Mouse (Mus musculus): ENCODE measurements around the gene Camkv. TPM values are rescaled to one million over a fixed set of nuclear protein-coding genes. Genes with fewer than 3 reads are reported as not detected.
A peak's percentile ranks its signal among the peaks of the same experiment; 100 is the strongest.

Gene Camkv
- polyA plus RNA-seq, 2 experiments: 0.10 TPM; not detected in 1

DNA sequence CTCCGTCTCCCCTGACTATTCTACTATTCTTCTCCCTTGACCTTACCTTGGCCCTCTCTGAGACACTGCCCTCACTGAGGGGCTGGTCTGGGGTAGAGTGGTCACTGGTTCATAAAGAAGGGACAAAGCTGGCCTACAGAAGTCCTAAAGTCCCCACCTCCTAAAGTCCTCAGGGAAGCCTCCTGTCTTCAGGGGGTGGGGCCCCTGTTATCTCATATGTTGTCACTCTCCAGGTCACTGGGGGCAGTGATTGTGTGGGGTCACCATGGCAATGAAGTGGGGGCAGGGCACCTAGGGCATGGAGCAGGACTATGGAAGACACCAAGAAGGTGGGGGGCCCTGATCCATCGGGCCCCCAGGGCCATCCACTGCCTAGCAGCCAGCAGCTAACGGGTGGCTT is 7.3 kb upstream of the Camkv start, which contains the start of gene Actl11:
Gene Actl11, plus strand, starts transcription at position 301 of the 400 bp plus-strand sequence.
- Histone ChIP-seq H3K36me3 (replicated peaks; ENCODE audit: control insufficient read depth, insufficient read depth, low read depth) (no peaks in the 10 kb centered on the region), H3K4me1 (replicated peaks; ENCODE audit: control insufficient read depth in 2 of 2, insufficient read depth in 2 of 2, low read length in 1 of 2) (peaks cover 0 to 7% of the 10 kb centered on the region in 2 experiments; a peak in 1 of 4 replicates), H3K9me3 (ENCODE audit: control insufficient read depth, low read length) (no peaks in the 10 kb centered on the region), H3K4me2 (ENCODE audit: low read depth) (no peak within 1 kb of the TSS), H3K9ac (replicated peaks) (no peak within 1 kb of the TSS), H3K27me3 (ENCODE audit: control insufficient read depth, insufficient read depth, low read length) (no peaks in the 10 kb centered on the region; the same call in 1 of the 2 replicates), H3K27ac (no peak within 1 kb of the TSS), H3K4me3 (ENCODE audit: insufficient read depth in 1 of 2, low read depth in 2 of 2, low read length in 2 of 2) (no peak within 1 kb of the TSS)
- WGBS (ENCODE audit: insufficient replicate concordance): 53% methylated on average over 3 of the region's 3 CpGs
- TF ChIP-seq CTCF (IDR thresholded peaks at IDR 0.05; ENCODE audit: low read depth): no peak
- no peak for TF ChIP-seq EP300 (IDR thresholded peaks at IDR 0.05; ENCODE audit: low read depth)
- ATAC-seq (ENCODE audit: insufficient read depth): no peak
- no peak for DNase-seq (ENCODE audit: low read depth in 3 of 3, low spot score in 3 of 3)

DNA sequence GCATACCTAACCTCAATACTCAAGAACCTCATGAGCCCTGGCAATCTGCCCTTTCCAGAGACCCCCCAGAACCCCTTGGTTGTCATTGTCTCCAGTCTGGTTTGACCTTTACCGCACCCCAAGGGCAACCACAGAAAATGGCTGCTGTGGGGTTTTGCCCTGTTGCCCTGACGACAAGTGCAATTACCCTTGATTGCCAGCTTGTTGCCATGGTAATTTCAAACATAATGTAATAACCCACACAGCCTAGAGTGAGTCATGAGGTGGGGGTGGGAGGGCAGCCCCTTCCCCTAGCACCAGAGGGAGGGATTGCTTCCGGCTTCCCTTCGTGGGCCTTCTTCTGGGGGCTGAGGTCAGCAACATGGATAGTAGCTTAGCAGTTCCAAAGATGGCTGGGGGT is 3.3 kb upstream of the Camkv start:
- Histone ChIP-seq H3K4me2 (ENCODE audit: low read depth) (no peak overlapping the region), H3K27me3 (ENCODE audit: control insufficient read depth, insufficient read depth, low read length) (peaks cover 33% of the 10 kb centered on the region), H3K9me3 (ENCODE audit: control insufficient read depth, low read length) (no peaks in the 10 kb centered on the region), H3K4me3 (ENCODE audit: insufficient read depth in 1 of 2, low read depth in 2 of 2, low read length in 2 of 2) (no peak overlapping the region), H3K9ac (replicated peaks) (no peak overlapping the region), H3K27ac (no peak overlapping the region), H3K36me3 (replicated peaks; ENCODE audit: control insufficient read depth, insufficient read depth, low read depth) (no peaks in the 10 kb centered on the region), H3K4me1 (replicated peaks; ENCODE audit: control insufficient read depth in 2 of 2, insufficient read depth in 2 of 2, low read length in 1 of 2) (0 out of 4 replicates have a peak, but pooled peaks cover 0 to 2% of the 10 kb centered on the region in 2 experiments)
- no peak for TF ChIP-seq CTCF (IDR thresholded peaks at IDR 0.05; ENCODE audit: low read depth)
- no peak for TF ChIP-seq EP300 (IDR thresholded peaks at IDR 0.05; ENCODE audit: low read depth)
- WGBS (ENCODE audit: insufficient replicate concordance): 56% methylated on average over 4 of the region's 4 CpGs
- no peak for ATAC-seq (ENCODE audit: insufficient read depth)
- no peak for DNase-seq (ENCODE audit: low read depth in 3 of 3, low spot score in 3 of 3)

DNA sequence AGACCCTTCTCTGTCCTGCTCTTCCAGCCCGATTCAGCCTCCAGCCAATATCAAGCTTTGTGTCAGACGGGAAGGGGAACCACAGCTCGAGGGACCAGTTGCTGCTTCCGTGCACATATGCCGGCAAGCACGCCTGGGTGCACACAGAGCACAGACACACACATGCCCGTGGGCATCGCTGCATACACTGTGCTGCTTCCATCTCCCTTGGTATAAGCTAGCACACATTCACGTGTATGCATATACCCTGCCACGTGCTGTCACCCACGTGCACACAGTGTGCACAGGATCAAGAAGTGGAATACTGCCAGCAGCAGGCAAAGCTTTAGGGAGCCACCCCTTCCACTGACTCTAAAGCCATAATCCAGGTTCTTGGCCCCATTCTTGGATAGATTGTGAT is 1.3 kb upstream of the Camkv start:
- WGBS (ENCODE audit: insufficient replicate concordance): 67% methylated on average over 11 of the region's 11 CpGs
- H3K27me3 ChIP-seq (ENCODE audit: control insufficient read depth, insufficient read depth, low read length): peaks cover 41% of the 10 kb centered on the region
- no peak overlapping the region for H3K9ac ChIP-seq (replicated peaks)
- no peak overlapping the region for H3K4me2 ChIP-seq (ENCODE audit: low read depth)
- H3K4me3 ChIP-seq (ENCODE audit: insufficient read depth in 1 of 2, low read depth in 2 of 2, low read length in 2 of 2): no peak overlapping the region
- TF ChIP-seq CTCF (IDR thresholded peaks at IDR 0.05; ENCODE audit: low read depth): no peak
- no peak for TF ChIP-seq EP300 (IDR thresholded peaks at IDR 0.05; ENCODE audit: low read depth)
- DNase-seq (ENCODE audit: low read depth in 3 of 3, low spot score in 3 of 3): no peak
- ATAC-seq (ENCODE audit: insufficient read depth): no peak
- H3K36me3 ChIP-seq (replicated peaks; ENCODE audit: control insufficient read depth, insufficient read depth, low read depth): no peaks in the 10 kb centered on the region
- no peak overlapping the region for H3K27ac ChIP-seq
- no peaks in the 10 kb centered on the region for H3K4me1 ChIP-seq (replicated peaks; ENCODE audit: control insufficient read depth in 2 of 2, insufficient read depth in 2 of 2, low read length in 1 of 2)
- H3K9me3 ChIP-seq (ENCODE audit: control insufficient read depth, low read length): no peaks in the 10 kb centered on the region

DNA sequence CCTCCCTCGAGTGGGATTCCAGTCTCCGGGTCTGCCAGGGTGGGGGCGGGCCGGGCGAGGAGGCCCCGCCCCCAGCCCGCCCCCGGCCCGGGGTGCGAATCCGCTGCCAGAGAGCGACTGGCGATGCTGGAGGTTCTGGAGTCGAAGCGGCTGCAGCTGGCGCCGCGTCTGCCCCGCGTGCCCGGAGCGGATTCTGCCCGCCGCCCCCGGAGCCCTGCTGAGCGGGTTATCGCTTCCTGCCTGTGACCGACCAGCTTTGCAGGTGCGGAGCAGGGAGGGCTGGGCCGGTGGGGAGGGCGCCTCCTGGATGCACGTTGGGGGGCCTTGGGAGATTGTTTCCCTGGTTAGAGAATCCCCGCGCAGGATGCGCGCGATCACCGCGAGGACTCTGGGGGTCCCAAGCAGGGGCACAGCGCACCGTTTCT is 328 bp downstream of the Camkv start:
- no peak for DNase-seq (ENCODE audit: low read depth in 3 of 3, low spot score in 3 of 3)

DNA sequence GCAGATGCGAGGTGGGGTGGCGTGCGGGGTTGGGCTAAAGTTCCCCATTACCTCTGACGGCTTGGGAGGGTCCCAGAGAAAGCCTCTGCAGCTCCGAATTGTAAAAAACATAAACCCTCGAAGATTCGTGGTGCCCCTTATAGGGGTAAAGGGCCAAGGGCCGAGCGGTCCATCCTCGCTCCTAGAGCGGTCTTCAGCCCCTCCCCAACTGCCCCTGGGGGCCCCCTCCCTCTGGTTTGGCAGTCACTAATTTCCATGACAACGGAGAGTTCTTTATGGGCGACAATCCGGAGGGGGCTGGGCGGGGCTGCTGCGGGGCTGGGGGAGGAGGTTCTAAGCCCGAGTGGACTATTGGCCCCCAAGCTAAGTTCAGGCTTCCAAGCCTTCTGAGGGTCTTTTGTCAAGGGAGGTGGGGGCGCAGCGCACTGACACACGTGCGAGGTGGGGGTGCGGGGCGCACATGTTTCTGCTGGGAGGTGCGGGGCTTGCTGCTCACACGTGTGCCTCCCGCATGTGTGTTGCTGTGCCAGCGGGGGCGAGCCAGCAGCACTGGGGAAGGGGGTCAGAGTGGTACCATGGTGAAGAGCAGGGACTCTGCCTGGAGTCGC is 845 bp downstream of the Camkv start:
- Histone ChIP-seq H3K4me1 (replicated peaks; ENCODE audit: control insufficient read depth in 2 of 2, insufficient read depth in 2 of 2, low read length in 1 of 2) (no peaks in the 10 kb centered on the region), H3K27me3 (ENCODE audit: control insufficient read depth, insufficient read depth, low read length) (peaks cover 41% of the 10 kb centered on the region), H3K9me3 (ENCODE audit: control insufficient read depth, low read length) (no peaks in the 10 kb centered on the region), H3K36me3 (replicated peaks; ENCODE audit: control insufficient read depth, insufficient read depth, low read depth) (no peaks in the 10 kb centered on the region), H3K4me2 (ENCODE audit: low read depth) (peak overlapping the region; percentile 38), H3K4me3 (ENCODE audit: insufficient read depth in 1 of 2, low read depth in 2 of 2, low read length in 2 of 2) (peak overlapping the region; percentile 9 to 12; a peak in 2 of 4 replicates), H3K27ac (no peak overlapping the region), H3K9ac (replicated peaks) (no peak overlapping the region)
- DNase-seq (ENCODE audit: low read depth in 3 of 3, low spot score in 3 of 3) (no peak), ATAC-seq (ENCODE audit: insufficient read depth) (no peak)
- TF ChIP-seq CTCF (IDR thresholded peaks at IDR 0.05; ENCODE audit: low read depth) (no peak), EP300 (IDR thresholded peaks at IDR 0.05; ENCODE audit: low read depth) (no peak)
- whole genome bisulfite sequencing (ENCODE audit: insufficient replicate concordance): 7% methylated on average over 29 of the region's 29 CpGs

More for the DNA sequence above, 328 bp downstream of the Camkv start:
- peak overlapping the region; percentile 9 to 12; a peak in 2 of 4 replicates for H3K4me3 ChIP-seq (ENCODE audit: insufficient read depth in 1 of 2, low read depth in 2 of 2, low read length in 2 of 2)
- H3K27ac ChIP-seq: no peak overlapping the region
- no peaks in the 10 kb centered on the region for H3K9me3 ChIP-seq (ENCODE audit: control insufficient read depth, low read length)
- ATAC-seq (ENCODE audit: insufficient read depth): no peak
- H3K27me3 ChIP-seq (ENCODE audit: control insufficient read depth, insufficient read depth, low read length): peaks cover 41% of the 10 kb centered on the region
- WGBS (ENCODE audit: insufficient replicate concordance): 2% methylated on average over 41 of the region's 41 CpGs
- no peaks in the 10 kb centered on the region for H3K36me3 ChIP-seq (replicated peaks; ENCODE audit: control insufficient read depth, insufficient read depth, low read depth)
- peak overlapping the region; percentile 38 for H3K4me2 ChIP-seq (ENCODE audit: low read depth)
- H3K9ac ChIP-seq (replicated peaks): no peak overlapping the region
- no peaks in the 10 kb centered on the region for H3K4me1 ChIP-seq (replicated peaks; ENCODE audit: control insufficient read depth in 2 of 2, insufficient read depth in 2 of 2, low read length in 1 of 2)
- no peak for TF ChIP-seq CTCF (IDR thresholded peaks at IDR 0.05; ENCODE audit: low read depth)
- TF ChIP-seq EP300 (IDR thresholded peaks at IDR 0.05; ENCODE audit: low read depth): no peak
